Mouse (Mus musculus): Measurements from ENCODE around the gene Kars. TPM values are rescaled to one million over a fixed set of nuclear protein-coding genes. Genes with fewer than 3 reads are reported as not detected.

Gene Kars
- total and polyA plus RNA-seq, 2 experiments from 2014 or later: 73.8 to 108 TPM

GRCm38 (mm10) chr8:112029455-112029854 is 18.3 kb upstream of the Kars start:
- Histone ChIP-seq H3K36me3 (replicated peaks; ENCODE audit: control insufficient read depth, insufficient read depth, low read length) (no peaks in the 10 kb centered on the region), H3K4me2 (ENCODE audit: low read depth, low read length) (no peak overlapping the region), H3K9ac (replicated peaks; ENCODE audit: low read depth, low read length) (no peak overlapping the region), H3K27ac (ENCODE audit: low read depth) (no peak overlapping the region), H3K27me3 (ENCODE audit: control insufficient read depth, insufficient read depth, low read length) (no peaks in the 10 kb centered on the region), H3K4me1 (ENCODE audit: control insufficient read depth, insufficient read depth) (no peaks in the 10 kb centered on the region), H3K4me3 (ENCODE audit: low read depth, low read length) (no peak overlapping the region), H3K9me3 (replicated peaks; ENCODE audit: control insufficient read depth, low read length) (no peaks in the 10 kb centered on the region)
- ATAC-seq (ENCODE audit: insufficient read depth, low read depth): no peak
- TF ChIP-seq EP300 (IDR thresholded peaks at IDR 0.05; ENCODE audit: low read depth) (no peak), CTCF (IDR thresholded peaks at IDR 0.05; ENCODE audit: low read depth) (no peak)
- 71% methylated on average over 7 of the region's 7 CpGs for WGBS
- no peak for DNase-seq (ENCODE audit: low spot score)

DNA sequence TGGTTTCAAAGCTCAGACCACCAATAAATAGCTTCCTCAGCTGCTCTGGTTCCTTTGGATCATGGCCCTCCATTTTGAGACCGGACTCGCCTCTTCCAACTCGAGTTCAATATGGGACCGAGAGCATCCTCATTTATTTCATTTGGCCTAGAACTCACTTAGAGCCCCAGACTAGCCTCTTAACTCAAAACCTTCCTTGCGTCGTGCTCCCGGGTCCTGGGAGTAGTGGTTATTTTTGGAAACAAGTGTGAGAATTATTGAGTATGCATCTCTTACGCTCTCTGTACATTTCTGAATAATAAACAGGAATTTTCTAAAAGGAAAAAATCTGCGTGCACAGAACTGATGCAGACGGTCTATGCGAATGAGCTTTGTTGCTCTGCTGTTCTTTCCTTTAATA is 3.8 kb upstream of the Kars start, which contains the start of gene Gm6793:
Gene Gm6793 (minus strand): TSS at position 101 of the 400 bp plus-strand sequence.
- Histone ChIP-seq H3K36me3 (replicated peaks; ENCODE audit: control insufficient read depth, insufficient read depth, low read length) (peaks cover 34% of the 10 kb centered on the region), H3K9ac (replicated peaks; ENCODE audit: low read depth, low read length) (no peak within 1 kb of the TSS), H3K9me3 (replicated peaks; ENCODE audit: control insufficient read depth, low read length) (no peaks in the 10 kb centered on the region), H3K4me1 (ENCODE audit: control insufficient read depth, insufficient read depth) (peaks cover 18% of the 10 kb centered on the region), H3K27me3 (ENCODE audit: control insufficient read depth, insufficient read depth, low read length) (no peaks in the 10 kb centered on the region), H3K4me3 (ENCODE audit: low read depth, low read length) (no peak within 1 kb of the TSS), H3K27ac (ENCODE audit: low read depth) (no peak within 1 kb of the TSS), H3K4me2 (ENCODE audit: low read depth, low read length) (no peak within 1 kb of the TSS)
- no peak for ATAC-seq (ENCODE audit: insufficient read depth, low read depth)
- 84% methylated on average over 11 of the region's 11 CpGs for WGBS
- TF ChIP-seq EP300 (IDR thresholded peaks at IDR 0.05; ENCODE audit: low read depth) (no peak), CTCF (IDR thresholded peaks at IDR 0.05; ENCODE audit: low read depth) (no peak)
- no peak for DNase-seq (ENCODE audit: low spot score)

GRCm38 (mm10) chr8:112011816-112012242 is 706 bp upstream of the Kars start:
- Histone ChIP-seq H3K27ac (ENCODE audit: low read depth) (peak overlapping the region; percentile 75), H3K4me1 (ENCODE audit: control insufficient read depth, insufficient read depth) (peaks cover 18% of the 10 kb centered on the region), H3K9ac (replicated peaks; ENCODE audit: low read depth, low read length) (peak overlapping the region; percentile 78), H3K36me3 (replicated peaks; ENCODE audit: control insufficient read depth, insufficient read depth, low read length) (peaks cover 8% of the 10 kb centered on the region; the same call in 1 of the 2 replicates), H3K27me3 (ENCODE audit: control insufficient read depth, insufficient read depth, low read length) (no peaks in the 10 kb centered on the region), H3K9me3 (replicated peaks; ENCODE audit: control insufficient read depth, low read length) (no peaks in the 10 kb centered on the region), H3K4me3 (ENCODE audit: low read depth, low read length) (peak overlapping the region; percentile 78), H3K4me2 (ENCODE audit: low read depth, low read length) (peak overlapping the region; percentile 94)
- peak; percentile 33; the same call in 1 of the 2 replicates for ATAC-seq (ENCODE audit: insufficient read depth, low read depth)
- TF ChIP-seq CTCF (IDR thresholded peaks at IDR 0.05; ENCODE audit: low read depth) (no peak), EP300 (IDR thresholded peaks at IDR 0.05; ENCODE audit: low read depth) (no peak)
- no peak for DNase-seq (ENCODE audit: low spot score)
- under 1% methylated on average over 40 of the region's 40 CpGs for WGBS

DNA sequence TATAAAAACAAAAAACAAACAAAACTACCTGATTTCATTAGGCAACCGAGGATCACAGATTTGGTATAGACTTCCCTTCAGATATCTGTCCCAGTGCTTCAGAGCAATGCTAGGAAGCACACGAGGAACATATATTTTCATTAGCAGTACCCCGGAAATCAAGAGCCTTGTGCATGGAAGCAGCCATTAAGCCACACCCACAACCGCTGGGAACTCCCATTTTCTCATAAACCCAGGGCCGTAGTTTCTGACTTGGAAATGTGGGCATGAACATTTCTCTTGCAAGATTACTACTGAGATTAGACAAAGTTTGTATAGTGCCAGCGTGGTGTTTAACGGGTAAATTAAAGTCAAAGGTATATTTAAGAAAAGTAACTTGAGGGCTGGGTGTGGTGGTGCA is 1.6 kb downstream of the Kars start:
- Histone ChIP-seq H3K27me3 (ENCODE audit: control insufficient read depth, insufficient read depth, low read length) (no peaks in the 10 kb centered on the region), H3K9me3 (replicated peaks; ENCODE audit: control insufficient read depth, low read length) (no peaks in the 10 kb centered on the region), H3K36me3 (replicated peaks; ENCODE audit: control insufficient read depth, insufficient read depth, low read length) (peaks cover 11% of the 10 kb centered on the region; the same call in 1 of the 2 replicates), H3K4me3 (ENCODE audit: low read depth, low read length) (no peak overlapping the region), H3K9ac (replicated peaks; ENCODE audit: low read depth, low read length) (no peak overlapping the region), H3K27ac (ENCODE audit: low read depth) (no peak overlapping the region), H3K4me1 (ENCODE audit: control insufficient read depth, insufficient read depth) (peaks cover 18% of the 10 kb centered on the region), H3K4me2 (ENCODE audit: low read depth, low read length) (no peak overlapping the region)
- ATAC-seq (ENCODE audit: insufficient read depth, low read depth) (no peak), DNase-seq (ENCODE audit: low spot score) (no peak)
- 90% methylated on average over 7 of the region's 7 CpGs for WGBS
- TF ChIP-seq EP300 (IDR thresholded peaks at IDR 0.05; ENCODE audit: low read depth): no peak
- no peak for TF ChIP-seq CTCF (IDR thresholded peaks at IDR 0.05; ENCODE audit: low read depth)

DNA sequence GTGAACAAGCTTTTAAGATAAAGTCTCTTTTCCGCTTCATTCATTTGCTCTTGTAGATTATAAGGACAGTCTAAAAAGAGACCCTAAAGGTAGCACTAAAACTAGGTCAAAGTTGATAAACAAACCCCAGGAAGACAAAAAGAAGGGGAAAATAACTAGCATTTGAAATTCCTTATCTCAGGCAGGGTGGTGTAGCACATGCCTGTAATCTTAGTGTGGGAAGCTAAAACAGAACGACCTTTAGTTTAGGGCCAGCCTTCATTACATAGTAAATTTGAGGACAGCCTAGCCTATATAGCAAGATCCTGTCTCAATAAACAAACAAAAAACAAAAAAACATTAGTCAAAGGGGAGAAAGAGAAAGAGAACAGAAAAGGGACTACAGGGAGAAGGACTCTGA is 3.5 kb downstream of the Kars start:
- H3K36me3 ChIP-seq (replicated peaks; ENCODE audit: control insufficient read depth, insufficient read depth, low read length): peaks cover 22% of the 10 kb centered on the region
- H3K9me3 ChIP-seq (replicated peaks; ENCODE audit: control insufficient read depth, low read length): no peaks in the 10 kb centered on the region
- TF ChIP-seq CTCF (IDR thresholded peaks at IDR 0.05; ENCODE audit: low read depth): no peak
- no peak for TF ChIP-seq EP300 (IDR thresholded peaks at IDR 0.05; ENCODE audit: low read depth)
- DNase-seq (ENCODE audit: low spot score) (no peak), ATAC-seq (ENCODE audit: insufficient read depth, low read depth) (no peak)
- no peak overlapping the region for H3K27ac ChIP-seq (ENCODE audit: low read depth)
- H3K27me3 ChIP-seq (ENCODE audit: control insufficient read depth, insufficient read depth, low read length): no peaks in the 10 kb centered on the region
- H3K4me1 ChIP-seq (ENCODE audit: control insufficient read depth, insufficient read depth): peaks cover 11% of the 10 kb centered on the region
- H3K4me2 ChIP-seq (ENCODE audit: low read depth, low read length): no peak overlapping the region
- WGBS: 86% methylated on average over 2 of the region's 2 CpGs
- no peak overlapping the region for H3K9ac ChIP-seq (replicated peaks; ENCODE audit: low read depth, low read length)
- no peak overlapping the region for H3K4me3 ChIP-seq (ENCODE audit: low read depth, low read length)

DNA sequence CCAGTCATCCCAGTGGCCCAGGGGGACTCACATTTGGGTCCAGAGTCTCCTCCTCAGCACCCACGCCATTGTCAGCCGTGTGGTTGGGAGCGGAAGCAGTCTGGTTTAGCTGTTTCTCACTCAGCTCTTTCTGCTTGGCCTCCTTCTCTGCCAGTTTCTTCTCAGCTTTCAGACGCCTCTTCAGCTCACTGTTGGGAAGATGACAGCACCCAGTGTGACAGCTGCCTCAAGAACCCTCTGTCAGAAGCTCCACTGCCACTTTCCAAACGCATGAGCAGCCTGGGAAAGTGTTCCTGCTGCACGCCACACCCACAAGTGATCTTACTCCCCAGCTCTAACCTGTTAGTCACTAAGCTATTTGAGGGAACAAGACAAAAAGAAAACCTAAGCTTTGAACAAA is 5.5 kb downstream of the Kars start:
- H3K27me3 ChIP-seq (ENCODE audit: control insufficient read depth, insufficient read depth, low read length): no peaks in the 10 kb centered on the region
- ATAC-seq (ENCODE audit: insufficient read depth, low read depth) (no peak), DNase-seq (ENCODE audit: low spot score) (no peak)
- H3K4me3 ChIP-seq (ENCODE audit: low read depth, low read length): no peak overlapping the region
- peaks cover 6% of the 10 kb centered on the region for H3K4me1 ChIP-seq (ENCODE audit: control insufficient read depth, insufficient read depth)
- WGBS: 84% methylated on average over 6 of the region's 6 CpGs
- no peak overlapping the region for H3K9ac ChIP-seq (replicated peaks; ENCODE audit: low read depth, low read length)
- H3K36me3 ChIP-seq (replicated peaks; ENCODE audit: control insufficient read depth, insufficient read depth, low read length): peaks cover 42% of the 10 kb centered on the region
- H3K9me3 ChIP-seq (replicated peaks; ENCODE audit: control insufficient read depth, low read length): no peaks in the 10 kb centered on the region
- H3K27ac ChIP-seq (ENCODE audit: low read depth): no peak overlapping the region
- TF ChIP-seq CTCF (IDR thresholded peaks at IDR 0.05; ENCODE audit: low read depth): no peak
- no peak overlapping the region for H3K4me2 ChIP-seq (ENCODE audit: low read depth, low read length)

Measured in heart, postnatal 0 days (tissue).